Mouse (Mus musculus): Measurements from ENCODE around the gene Krtap4-16. TPM values are rescaled to one million over a fixed set of nuclear protein-coding genes. Genes with fewer than 3 reads are reported as not detected.
"Not testable (repeated sequence)": the region's sequence is repeated elsewhere in the genome, so short reads cannot be mapped to it uniquely, and the experiment has no call there.

The Krtap4-16 gene
- polyA plus RNA-seq (2014; fragmentation: Nextera tagmentation; extraction: Ambion mirVana): not detected in 2 replicates

- H3K27ac ChIP-seq: no peak within 1 kb of the TSS
- no peak within 1 kb of the TSS for H3K4me2 ChIP-seq (replicated peaks)
- H3K4me1 ChIP-seq (replicated peaks; ENCODE audit: control insufficient read depth, insufficient read depth, low read length): no peaks in the 10 kb centered on the region
- H3K9ac ChIP-seq: no peak within 1 kb of the TSS
- H3K9me3 ChIP-seq (ENCODE audit: control insufficient read depth, low read length): no peaks in the 10 kb centered on the region
- no peak for DNase-seq (ENCODE audit: low spot score)
- no peaks in the 10 kb centered on the region for H3K36me3 ChIP-seq (replicated peaks; ENCODE audit: control insufficient read depth, insufficient read depth)
- H3K4me3 ChIP-seq (replicated peaks; ENCODE audit: low read length): no peak within 1 kb of the TSS
- H3K27me3 ChIP-seq (ENCODE audit: control insufficient read depth, insufficient read depth, low read length): no peaks in the 10 kb centered on the region
- no peak for ATAC-seq (ENCODE audit: low FRiP score)
Measured at GRCm38 (mm10) chr11:99851508-99851907, at the start of gene Krtap4-16. Krtap4-16 (minus strand) TSS chr11:99851608.

GRCm38 (mm10) chr11:99878887-99879286 is 27.5 kb upstream of the Krtap4-16 start, which contains the start of gene Gm11567:
Gm11567 (plus strand) TSS chr11:99879187.
- WGBS: 65% methylated on average over 1 of the region's 1 CpGs
- H3K9ac ChIP-seq; H3K4me3 ChIP-seq (replicated peaks; ENCODE audit: low read length); ATAC-seq (ENCODE audit: low FRiP score); H3K36me3 ChIP-seq (replicated peaks; ENCODE audit: control insufficient read depth, insufficient read depth); H3K4me2 ChIP-seq (replicated peaks); H3K27ac ChIP-seq; DNase-seq (ENCODE audit: low spot score); H3K9me3 ChIP-seq (ENCODE audit: control insufficient read depth, low read length); H3K27me3 ChIP-seq (ENCODE audit: control insufficient read depth, insufficient read depth, low read length); H3K4me1 ChIP-seq (replicated peaks; ENCODE audit: control insufficient read depth, insufficient read depth, low read length): not testable (repeated sequence)

- not testable (repeated sequence) for DNase-seq (ENCODE audit: low spot score); H3K9ac ChIP-seq; H3K4me2 ChIP-seq (replicated peaks); ATAC-seq (ENCODE audit: low FRiP score); H3K27ac ChIP-seq; H3K4me3 ChIP-seq (replicated peaks; ENCODE audit: low read length); H3K4me1 ChIP-seq (replicated peaks; ENCODE audit: control insufficient read depth, insufficient read depth, low read length); H3K36me3 ChIP-seq (replicated peaks; ENCODE audit: control insufficient read depth, insufficient read depth); H3K9me3 ChIP-seq (ENCODE audit: control insufficient read depth, low read length); H3K27me3 ChIP-seq (ENCODE audit: control insufficient read depth, insufficient read depth, low read length)
- WGBS: 71% methylated on average over 1 of the region's 1 CpGs
Measured at GRCm38 (mm10) chr11:99873089-99873488, 21.7 kb upstream of the Krtap4-16 start, which contains the start of gene Krtap9-1. Krtap9-1 (plus strand) TSS chr11:99873389.

- not testable (repeated sequence) for ATAC-seq (ENCODE audit: low FRiP score); H3K27me3 ChIP-seq (ENCODE audit: control insufficient read depth, insufficient read depth, low read length); H3K36me3 ChIP-seq (replicated peaks; ENCODE audit: control insufficient read depth, insufficient read depth); DNase-seq (ENCODE audit: low spot score); H3K4me1 ChIP-seq (replicated peaks; ENCODE audit: control insufficient read depth, insufficient read depth, low read length); H3K9ac ChIP-seq; H3K4me2 ChIP-seq (replicated peaks); H3K9me3 ChIP-seq (ENCODE audit: control insufficient read depth, low read length); H3K4me3 ChIP-seq (replicated peaks; ENCODE audit: low read length); H3K27ac ChIP-seq
- whole genome bisulfite sequencing: 71% methylated on average over 1 of the region's 1 CpGs
Measured at GRCm38 (mm10) chr11:99864176-99864575, 12.8 kb upstream of the Krtap4-16 start, which contains the start of gene Gm11559. Gm11559 (plus strand) TSS chr11:99864476.

- no peak overlapping the region for H3K9ac ChIP-seq
- DNase-seq (ENCODE audit: low spot score): no peak
- H3K36me3 ChIP-seq (replicated peaks; ENCODE audit: control insufficient read depth, insufficient read depth): no peaks in the 10 kb centered on the region
- no peaks in the 10 kb centered on the region for H3K9me3 ChIP-seq (ENCODE audit: control insufficient read depth, low read length)
- no peak overlapping the region for H3K4me2 ChIP-seq (replicated peaks)
- no peaks in the 10 kb centered on the region for H3K4me1 ChIP-seq (replicated peaks; ENCODE audit: control insufficient read depth, insufficient read depth, low read length)
- ATAC-seq (ENCODE audit: low FRiP score): no peak
- no peaks in the 10 kb centered on the region for H3K27me3 ChIP-seq (ENCODE audit: control insufficient read depth, insufficient read depth, low read length)
- H3K27ac ChIP-seq: no peak overlapping the region
- WGBS: 82% methylated on average over 2 of the region's 2 CpGs
- no peak overlapping the region for H3K4me3 ChIP-seq (replicated peaks; ENCODE audit: low read length)
Measured at GRCm38 (mm10) chr11:99858761-99859160, 7.4 kb upstream of the Krtap4-16 start.

- H3K4me2 ChIP-seq (replicated peaks): no peak within 1 kb of the TSS
- no peak within 1 kb of the TSS for H3K27ac ChIP-seq
- H3K27me3 ChIP-seq (ENCODE audit: control insufficient read depth, insufficient read depth, low read length): no peaks in the 10 kb centered on the region
- H3K36me3 ChIP-seq (replicated peaks; ENCODE audit: control insufficient read depth, insufficient read depth): no peaks in the 10 kb centered on the region
- H3K4me1 ChIP-seq (replicated peaks; ENCODE audit: control insufficient read depth, insufficient read depth, low read length): no peaks in the 10 kb centered on the region
- H3K9me3 ChIP-seq (ENCODE audit: control insufficient read depth, low read length): no peaks in the 10 kb centered on the region
- H3K9ac ChIP-seq: no peak within 1 kb of the TSS
- DNase-seq (ENCODE audit: low spot score): no peak
- 92% methylated on average over 2 of the region's 2 CpGs for WGBS
- no peak for ATAC-seq (ENCODE audit: low FRiP score)
- no peak within 1 kb of the TSS for H3K4me3 ChIP-seq (replicated peaks; ENCODE audit: low read length)
Measured at GRCm38 (mm10) chr11:99857617-99858016, 6.2 kb upstream of the Krtap4-16 start, which contains the start of gene Gm11568. Gm11568 (plus strand) TSS chr11:99857917.

GRCm38 (mm10) chr11:99854121-99854520 is 2.7 kb upstream of the Krtap4-16 start:
- no peak overlapping the region for H3K4me3 ChIP-seq (replicated peaks; ENCODE audit: low read length)
- no peaks in the 10 kb centered on the region for H3K4me1 ChIP-seq (replicated peaks; ENCODE audit: control insufficient read depth, insufficient read depth, low read length)
- no peak overlapping the region for H3K4me2 ChIP-seq (replicated peaks)
- H3K9ac ChIP-seq: no peak overlapping the region
- H3K27me3 ChIP-seq (ENCODE audit: control insufficient read depth, insufficient read depth, low read length): no peaks in the 10 kb centered on the region
- DNase-seq (ENCODE audit: low spot score) (peak; percentile 32), ATAC-seq (ENCODE audit: low FRiP score) (no peak)
- no peak overlapping the region for H3K27ac ChIP-seq
- H3K36me3 ChIP-seq (replicated peaks; ENCODE audit: control insufficient read depth, insufficient read depth): no peaks in the 10 kb centered on the region
- WGBS: 60% methylated on average over 3 of the region's 3 CpGs
- no peaks in the 10 kb centered on the region for H3K9me3 ChIP-seq (ENCODE audit: control insufficient read depth, low read length)

GRCm38 (mm10) chr11:99846746-99847145 is 4.7 kb downstream of the Krtap4-16 start:
- Histone ChIP-seq H3K4me3 (replicated peaks; ENCODE audit: low read length) (no peak overlapping the region), H3K4me1 (replicated peaks; ENCODE audit: control insufficient read depth, insufficient read depth, low read length) (no peaks in the 10 kb centered on the region), H3K4me2 (replicated peaks) (no peak overlapping the region), H3K9me3 (ENCODE audit: control insufficient read depth, low read length) (no peaks in the 10 kb centered on the region), H3K27me3 (ENCODE audit: control insufficient read depth, insufficient read depth, low read length) (no peaks in the 10 kb centered on the region), H3K36me3 (replicated peaks; ENCODE audit: control insufficient read depth, insufficient read depth) (no peaks in the 10 kb centered on the region), H3K27ac (no peak overlapping the region), H3K9ac (no peak overlapping the region)
- DNase-seq (ENCODE audit: low spot score) (no peak), ATAC-seq (ENCODE audit: low FRiP score) (no peak)
- WGBS: 96% methylated on average over 2 of the region's 2 CpGs

GRCm38 (mm10) chr11:99842185-99842584 is 9.2 kb downstream of the Krtap4-16 start:
- Histone ChIP-seq H3K27ac (no peak overlapping the region), H3K4me1 (replicated peaks; ENCODE audit: control insufficient read depth, insufficient read depth, low read length) (no peaks in the 10 kb centered on the region), H3K4me2 (replicated peaks) (no peak overlapping the region), H3K9ac (no peak overlapping the region), H3K27me3 (ENCODE audit: control insufficient read depth, insufficient read depth, low read length) (no peaks in the 10 kb centered on the region), H3K4me3 (replicated peaks; ENCODE audit: low read length) (no peak overlapping the region), H3K9me3 (ENCODE audit: control insufficient read depth, low read length) (no peaks in the 10 kb centered on the region), H3K36me3 (replicated peaks; ENCODE audit: control insufficient read depth, insufficient read depth) (no peaks in the 10 kb centered on the region)
- DNase-seq (ENCODE audit: low spot score) (no peak), ATAC-seq (ENCODE audit: low FRiP score) (no peak)
- 79% methylated on average over 1 of the region's 1 CpGs for WGBS

- no peak within 1 kb of the TSS for H3K4me2 ChIP-seq (replicated peaks)
- H3K27ac ChIP-seq: no peak within 1 kb of the TSS
- DNase-seq (ENCODE audit: low spot score) (no peak), ATAC-seq (ENCODE audit: low FRiP score) (no peak)
- H3K9me3 ChIP-seq (ENCODE audit: control insufficient read depth, low read length): no peaks in the 10 kb centered on the region
- WGBS: 81% methylated on average over 1 of the region's 1 CpGs
- H3K36me3 ChIP-seq (replicated peaks; ENCODE audit: control insufficient read depth, insufficient read depth): no peaks in the 10 kb centered on the region
- H3K27me3 ChIP-seq (ENCODE audit: control insufficient read depth, insufficient read depth, low read length): no peaks in the 10 kb centered on the region
- no peak within 1 kb of the TSS for H3K4me3 ChIP-seq (replicated peaks; ENCODE audit: low read length)
- H3K9ac ChIP-seq: no peak within 1 kb of the TSS
- H3K4me1 ChIP-seq (replicated peaks; ENCODE audit: control insufficient read depth, insufficient read depth, low read length): no peaks in the 10 kb centered on the region
Measured at GRCm38 (mm10) chr11:99837966-99838365, 13.4 kb downstream of the Krtap4-16 start, which contains the start of gene 2300003K06Rik. 2300003K06Rik (minus strand) TSS chr11:99838066.

All from hindbrain, embryonic 14.5 days (tissue).